Mouse (Mus musculus): ENCODE measurements around the gene Kif26b. TPM values are rescaled to one million over a fixed set of nuclear protein-coding genes. Genes with fewer than 3 reads are reported as not detected.

Kif26b gene
- polyA plus RNA-seq, 1 experiment from 2014 or later: 8.8 TPM

DNA sequence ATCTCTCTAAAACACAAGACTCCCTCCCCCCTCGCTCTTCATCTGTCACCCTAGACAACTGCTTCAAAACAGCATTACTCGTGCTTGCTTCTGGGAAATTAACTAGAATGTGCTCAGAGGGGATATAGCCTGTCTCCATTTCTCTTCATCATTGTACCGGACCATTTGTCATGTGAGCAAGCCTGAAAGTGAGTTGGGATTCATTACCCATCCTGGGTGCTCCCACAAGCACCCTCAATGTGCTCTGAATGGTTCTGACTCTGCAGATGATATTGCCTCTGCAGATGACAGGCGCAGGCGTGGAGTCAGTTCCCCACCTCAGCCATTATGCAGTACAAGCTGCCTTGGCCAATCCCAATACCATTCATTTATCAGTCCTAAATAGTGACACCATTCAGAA lies 357.7 kb downstream of the Kif26b start:
- no peaks in the 10 kb centered on the region for H3K27me3 ChIP-seq (replicated peaks)
- no peaks in the 10 kb centered on the region for H3K4me1 ChIP-seq
- ATAC-seq (ENCODE audit: extremely low read depth, insufficient number of reproducible peaks, low FRiP score, low TSS enrichment): no peak
- H3K36me3 ChIP-seq: peaks cover 51% of the 10 kb centered on the region
- no peak overlapping the region for H3K4me2 ChIP-seq
- H3K4me3 ChIP-seq: no peak overlapping the region
- no peaks in the 10 kb centered on the region for H3K9me3 ChIP-seq
- H3K27ac ChIP-seq (replicated peaks): no peak overlapping the region
- WGBS: 72% methylated on average over 5 of the region's 5 CpGs
- no peak overlapping the region for H3K9ac ChIP-seq

DNA sequence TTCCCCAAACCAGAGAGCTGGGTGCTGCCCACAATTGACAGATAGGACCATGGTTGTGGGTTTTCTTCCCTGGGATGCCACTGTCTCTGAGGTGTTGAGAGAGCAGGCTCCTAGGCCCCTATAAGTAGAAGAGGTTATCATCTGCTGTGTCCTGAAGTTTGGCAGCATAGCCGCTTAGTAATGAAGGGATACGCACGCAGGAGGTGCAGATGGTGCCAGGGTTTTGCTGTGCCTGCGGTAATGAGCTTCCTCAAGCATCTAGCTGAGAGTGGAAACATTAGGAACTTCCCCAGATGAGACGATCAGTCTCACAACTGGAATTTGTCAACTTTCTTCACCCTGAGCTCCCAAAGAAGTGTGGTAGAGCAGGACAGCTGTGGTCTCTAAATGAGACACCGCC lies 363.5 kb downstream of the Kif26b start:
- peaks cover 27% of the 10 kb centered on the region for H3K36me3 ChIP-seq
- H3K27me3 ChIP-seq (replicated peaks): no peaks in the 10 kb centered on the region
- H3K4me3 ChIP-seq: no peak overlapping the region
- no peak overlapping the region for H3K9ac ChIP-seq
- no peak overlapping the region for H3K27ac ChIP-seq (replicated peaks)
- H3K4me1 ChIP-seq: peaks cover 14% of the 10 kb centered on the region
- H3K4me2 ChIP-seq: no peak overlapping the region
- 73% methylated on average over 6 of the region's 6 CpGs for WGBS
- ATAC-seq (ENCODE audit: extremely low read depth, insufficient number of reproducible peaks, low FRiP score, low TSS enrichment): no peak
- H3K9me3 ChIP-seq: no peaks in the 10 kb centered on the region

DNA sequence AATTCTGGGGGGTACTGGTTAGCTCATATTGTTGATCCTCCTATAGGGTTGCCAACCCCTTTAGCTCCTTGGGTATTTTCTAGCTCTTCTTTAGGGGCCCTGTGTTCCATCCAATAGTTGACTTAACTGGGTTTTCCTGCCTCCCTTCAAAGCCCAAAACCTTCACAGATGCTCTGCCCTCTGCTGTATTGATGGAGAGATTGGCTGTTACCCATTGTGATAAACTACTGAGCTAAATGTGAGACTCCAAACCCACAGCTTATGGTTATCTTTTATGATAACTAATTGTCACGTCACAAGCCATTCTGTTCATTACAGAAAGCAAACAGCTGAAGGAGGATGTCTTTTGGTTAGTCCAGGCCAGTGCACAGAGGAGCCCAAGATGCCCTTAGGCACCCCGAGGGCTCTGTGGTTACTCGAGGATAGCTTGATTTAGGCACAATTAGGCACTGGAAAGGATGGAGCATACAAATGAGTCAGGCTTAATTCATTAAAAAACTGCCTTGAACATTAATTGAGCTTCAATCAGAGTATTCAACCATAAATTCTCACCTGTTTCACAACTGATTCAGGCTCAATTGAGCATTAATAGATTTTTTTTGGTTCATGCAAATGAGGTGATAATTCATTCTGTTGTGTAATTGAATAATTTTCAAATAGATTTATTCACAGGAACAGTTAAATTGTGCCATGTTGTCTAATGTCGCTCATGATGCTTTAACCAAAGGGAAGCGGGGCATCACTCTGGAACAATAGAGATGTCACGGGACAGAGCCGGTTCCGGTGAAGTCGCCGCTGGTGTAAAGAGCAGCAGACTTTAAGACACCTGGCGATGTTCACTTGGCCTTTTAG lies 364.5 kb downstream of the Kif26b start:
- H3K4me1 ChIP-seq: peaks cover 14% of the 10 kb centered on the region
- WGBS: 82% methylated on average over 11 of the region's 11 CpGs
- no peaks in the 10 kb centered on the region for H3K27me3 ChIP-seq (replicated peaks)
- no peak overlapping the region for H3K9ac ChIP-seq
- H3K36me3 ChIP-seq: peaks cover 32% of the 10 kb centered on the region
- no peaks in the 10 kb centered on the region for H3K9me3 ChIP-seq
- H3K4me2 ChIP-seq: no peak overlapping the region
- ATAC-seq (ENCODE audit: extremely low read depth, insufficient number of reproducible peaks, low FRiP score, low TSS enrichment): no peak
- no peak overlapping the region for H3K27ac ChIP-seq (replicated peaks)
- no peak overlapping the region for H3K4me3 ChIP-seq

DNA sequence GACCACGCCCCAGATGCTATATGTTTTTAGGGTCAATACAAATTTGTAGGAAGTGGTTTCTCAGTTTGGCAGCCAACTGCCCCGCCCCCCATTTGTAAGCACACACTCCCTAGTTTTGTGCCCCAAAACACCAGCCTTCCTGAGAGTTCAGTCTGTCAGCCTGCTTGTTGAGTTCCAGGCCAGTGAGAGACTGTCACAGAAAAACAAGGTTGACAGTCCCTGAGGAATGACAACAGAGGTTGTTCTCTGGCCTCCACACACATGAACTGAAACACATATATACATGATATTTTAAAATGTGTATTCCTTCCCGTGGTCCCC lies 365.1 kb downstream of the Kif26b start:
- no peak for ATAC-seq (ENCODE audit: extremely low read depth, insufficient number of reproducible peaks, low FRiP score, low TSS enrichment)
- no peak overlapping the region for H3K9ac ChIP-seq
- WGBS: 75% methylated on average over 3 of the region's 3 CpGs
- peaks cover 14% of the 10 kb centered on the region for H3K4me1 ChIP-seq
- no peak overlapping the region for H3K27ac ChIP-seq (replicated peaks)
- no peak overlapping the region for H3K4me2 ChIP-seq
- H3K36me3 ChIP-seq: peaks cover 30% of the 10 kb centered on the region
- no peak overlapping the region for H3K4me3 ChIP-seq
- H3K27me3 ChIP-seq (replicated peaks): no peaks in the 10 kb centered on the region
- H3K9me3 ChIP-seq: no peaks in the 10 kb centered on the region

DNA sequence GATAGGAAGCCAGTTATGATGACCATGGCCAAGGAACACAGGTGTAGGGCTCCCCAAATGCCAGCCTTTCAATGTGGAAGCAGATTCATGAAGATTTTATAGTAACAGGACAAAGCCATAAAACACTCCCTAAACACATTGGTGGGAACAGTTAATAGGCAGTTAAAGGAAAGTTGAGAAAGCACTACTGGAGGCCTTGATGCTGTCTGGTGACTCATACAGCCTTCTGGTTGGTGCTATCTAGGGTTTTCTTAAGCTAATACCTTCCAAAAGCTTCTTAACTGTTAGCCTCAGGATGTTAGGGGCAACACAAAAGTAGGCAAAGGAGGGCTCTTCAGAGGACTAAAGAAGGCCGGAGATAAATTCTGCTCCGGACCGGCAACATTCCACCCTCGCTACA lies 366.7 kb downstream of the Kif26b start:
- WGBS: 70% methylated on average over 4 of the region's 4 CpGs
- no peak overlapping the region for H3K9ac ChIP-seq

DNA sequence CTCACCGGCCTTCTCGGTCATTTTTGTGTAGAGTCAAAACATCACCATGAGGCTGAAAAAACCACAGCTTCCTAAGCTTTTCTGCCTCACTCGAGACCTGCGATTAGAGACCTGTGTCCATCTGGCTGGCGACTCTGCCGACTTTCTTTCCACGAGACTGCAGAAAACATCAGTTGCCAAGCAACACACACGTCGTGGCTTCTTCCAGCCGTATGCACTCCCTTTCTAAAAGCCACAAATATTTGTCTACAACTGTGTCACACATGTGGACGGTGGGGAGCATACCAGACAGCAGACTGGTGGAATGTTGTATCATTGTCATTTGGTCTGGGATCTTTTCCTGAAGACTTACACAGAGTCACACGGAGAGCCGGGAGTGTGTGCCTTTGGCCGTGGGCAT lies 382.0 kb downstream of the Kif26b start:
- WGBS: 60% methylated on average over 14 of the region's 14 CpGs
- H3K4me2 ChIP-seq: no peak overlapping the region
- H3K36me3 ChIP-seq: peaks cover 32% of the 10 kb centered on the region
- H3K27me3 ChIP-seq (replicated peaks): peaks cover 8% of the 10 kb centered on the region; the same call in 1 of the 2 replicates
- H3K9ac ChIP-seq: no peak overlapping the region
- H3K4me1 ChIP-seq: peaks cover 9% of the 10 kb centered on the region
- no peak overlapping the region for H3K4me3 ChIP-seq
- no peak overlapping the region for H3K27ac ChIP-seq (replicated peaks)
- no peaks in the 10 kb centered on the region for H3K9me3 ChIP-seq
- no peak for ATAC-seq (ENCODE audit: extremely low read depth, insufficient number of reproducible peaks, low FRiP score, low TSS enrichment)

More for the DNA sequence above, 366.7 kb downstream of the Kif26b start:
- H3K9me3 ChIP-seq: no peaks in the 10 kb centered on the region
- peaks cover 14% of the 10 kb centered on the region for H3K4me1 ChIP-seq
- peak overlapping the region; percentile 17 for H3K27ac ChIP-seq (replicated peaks)
- ATAC-seq (ENCODE audit: extremely low read depth, insufficient number of reproducible peaks, low FRiP score, low TSS enrichment): no peak
- no peak overlapping the region for H3K4me3 ChIP-seq
- peaks cover 26% of the 10 kb centered on the region for H3K36me3 ChIP-seq
- no peak overlapping the region for H3K4me2 ChIP-seq
- H3K27me3 ChIP-seq (replicated peaks): no peaks in the 10 kb centered on the region

DNA sequence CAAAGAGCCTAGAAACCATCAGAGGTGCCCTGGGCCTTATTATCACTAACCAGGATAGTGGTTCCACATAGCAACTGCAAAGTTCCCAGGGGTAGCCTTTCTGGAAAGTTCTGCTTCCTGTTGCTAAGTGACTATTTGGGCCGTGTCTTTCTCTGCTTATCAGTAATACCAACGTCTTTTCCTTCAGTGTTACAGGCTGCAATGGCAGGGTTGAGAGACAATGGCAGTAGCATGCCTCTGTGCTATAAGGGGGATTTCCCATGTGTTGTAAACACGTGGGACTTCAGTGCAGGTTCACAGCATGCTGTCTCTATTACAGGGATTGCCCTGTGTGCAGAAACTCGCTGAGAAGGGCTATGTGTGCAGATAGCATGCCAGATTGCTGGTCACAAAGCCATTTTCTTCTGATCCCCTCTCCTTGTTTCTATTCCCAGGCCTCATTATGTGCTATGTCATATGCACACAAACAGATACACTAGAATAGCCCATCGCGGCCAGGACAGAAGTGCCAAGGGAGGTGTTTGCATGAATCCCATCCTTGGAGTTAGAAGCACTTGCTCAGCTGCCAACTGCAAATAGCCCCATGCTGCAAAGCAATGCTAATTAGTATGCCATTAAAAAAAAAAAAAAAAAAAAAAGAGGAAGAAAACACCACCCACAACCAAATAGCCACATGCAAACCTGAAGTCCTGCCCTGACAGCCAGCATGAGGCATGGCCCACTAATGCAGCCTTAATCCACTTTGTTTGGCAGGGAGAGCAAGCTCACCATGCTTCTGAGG lies 384.2 kb downstream of the Kif26b start:
- no peaks in the 10 kb centered on the region for H3K9me3 ChIP-seq
- ATAC-seq (ENCODE audit: extremely low read depth, insufficient number of reproducible peaks, low FRiP score, low TSS enrichment): no peak

DNA sequence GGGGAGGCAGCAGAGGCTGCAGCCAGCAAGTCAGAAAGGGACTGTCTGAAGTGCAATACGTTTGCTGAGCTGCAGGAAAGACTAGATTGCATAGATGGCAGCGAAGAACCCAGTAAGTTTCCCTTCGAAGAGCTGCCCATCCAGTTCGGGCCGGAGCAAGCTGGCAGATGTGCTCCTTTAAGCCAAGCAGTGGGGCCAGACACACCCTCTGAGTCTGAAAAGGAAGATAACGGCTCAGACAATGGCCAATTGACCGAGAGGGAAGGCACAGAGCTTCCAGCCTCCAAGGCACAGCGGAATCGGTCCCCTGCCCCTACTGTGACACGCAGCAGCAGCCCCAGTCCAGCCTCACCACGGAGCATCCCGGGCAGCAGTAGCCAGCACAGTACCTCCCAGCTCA lies 386.1 kb downstream of the Kif26b start:
- peaks cover 14% of the 10 kb centered on the region; the same call in 1 of the 2 replicates for H3K27me3 ChIP-seq (replicated peaks)
- WGBS: 65% methylated on average over 12 of the region's 12 CpGs
- H3K4me2 ChIP-seq: no peak overlapping the region
- no peaks in the 10 kb centered on the region for H3K9me3 ChIP-seq
- ATAC-seq (ENCODE audit: extremely low read depth, insufficient number of reproducible peaks, low FRiP score, low TSS enrichment): no peak
- H3K36me3 ChIP-seq: peaks cover 72% of the 10 kb centered on the region
- H3K4me3 ChIP-seq: no peak overlapping the region
- no peak overlapping the region for H3K27ac ChIP-seq (replicated peaks)
- H3K4me1 ChIP-seq: peaks cover 26% of the 10 kb centered on the region
- H3K9ac ChIP-seq: no peak overlapping the region

More for the DNA sequence above, 384.2 kb downstream of the Kif26b start:
- Histone ChIP-seq H3K4me3 (no peak overlapping the region), H3K4me1 (peaks cover 26% of the 10 kb centered on the region), H3K27ac (replicated peaks) (no peak overlapping the region), H3K36me3 (peaks cover 54% of the 10 kb centered on the region), H3K4me2 (no peak overlapping the region), H3K9ac (no peak overlapping the region), H3K27me3 (replicated peaks) (peaks cover 14% of the 10 kb centered on the region; the same call in 1 of the 2 replicates)
- WGBS: 33% methylated on average over 6 of the region's 6 CpGs

DNA sequence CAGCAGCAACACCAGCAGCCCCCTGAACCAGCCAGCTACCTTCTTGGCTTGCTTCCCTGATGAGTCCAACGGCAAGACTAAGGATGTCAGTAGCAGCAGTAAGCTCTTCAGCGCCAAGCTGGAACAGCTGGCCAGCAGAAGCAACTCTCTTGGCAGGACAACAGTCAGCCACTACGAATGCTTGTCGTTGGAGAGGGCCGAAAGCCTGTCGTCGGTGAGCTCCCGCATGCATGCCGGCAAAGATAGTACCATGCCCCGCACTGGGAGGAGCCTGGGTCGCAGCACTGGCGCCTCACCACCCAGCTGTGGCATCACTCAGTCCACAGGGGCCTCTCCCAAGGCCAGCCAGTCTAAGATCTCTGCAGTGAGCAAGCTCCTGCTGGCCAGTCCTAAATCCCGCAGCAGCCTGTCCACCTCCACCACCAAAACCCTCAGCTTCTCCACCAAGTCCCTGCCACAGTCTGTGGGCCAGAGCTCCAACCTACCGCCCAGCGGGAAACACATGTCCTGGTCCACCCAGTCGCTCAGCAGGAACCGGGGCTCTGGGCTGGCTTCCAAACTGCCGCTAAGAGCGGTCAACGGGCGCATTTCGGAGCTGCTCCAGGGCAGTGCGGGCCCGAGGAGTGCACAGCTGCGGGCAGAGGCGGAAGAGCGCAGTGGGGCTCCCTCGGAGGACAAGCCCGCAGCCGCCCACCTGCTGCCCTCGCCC lies 388.4 kb downstream of the Kif26b start:
- Histone ChIP-seq H3K4me1 (peaks cover 26% of the 10 kb centered on the region), H3K9ac (peak overlapping the region; percentile 45; the same call in 1 of the 2 replicates), H3K27me3 (replicated peaks) (peaks cover 14% of the 10 kb centered on the region; the same call in 1 of the 2 replicates), H3K36me3 (peaks cover 80% of the 10 kb centered on the region), H3K4me2 (peak overlapping the region; percentile 18; the same call in 1 of the 2 replicates), H3K4me3 (no peak overlapping the region), H3K9me3 (no peaks in the 10 kb centered on the region), H3K27ac (replicated peaks) (no peak overlapping the region)
- no peak for ATAC-seq (ENCODE audit: extremely low read depth, insufficient number of reproducible peaks, low FRiP score, low TSS enrichment)
- WGBS: 58% methylated on average over 31 of the region's 31 CpGs

DNA sequence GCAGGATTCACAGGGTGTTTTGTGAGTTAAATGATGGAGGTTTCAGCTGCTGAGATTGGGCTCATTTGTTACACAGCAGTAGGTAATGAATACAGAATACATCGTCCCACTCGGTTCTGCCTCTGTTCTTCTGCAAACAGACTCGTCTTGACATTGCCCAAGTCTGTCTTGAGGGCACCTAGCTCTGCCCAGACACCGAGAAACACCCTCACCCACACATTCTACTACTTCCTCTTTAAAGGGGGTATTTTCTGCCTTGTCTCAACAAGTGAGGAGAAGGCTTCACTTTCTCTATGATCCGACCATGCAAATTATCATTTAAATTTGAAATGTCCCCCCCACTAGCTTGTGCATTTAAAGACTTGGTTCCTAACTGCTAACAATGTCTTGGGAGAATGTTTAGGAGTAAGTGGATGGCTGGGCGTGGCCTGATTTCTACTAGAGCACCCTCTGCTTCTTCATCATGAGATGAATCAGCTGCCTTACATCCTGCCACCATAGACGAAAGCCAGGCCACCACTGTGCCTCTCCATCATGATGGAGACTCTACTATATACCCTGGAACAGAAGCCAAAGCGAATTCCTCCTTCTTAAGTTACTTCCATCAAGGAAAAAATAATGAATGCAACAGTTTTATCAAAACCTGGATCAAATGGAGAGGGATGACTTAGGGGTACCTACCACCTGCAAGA lies 395.7 kb downstream of the Kif26b start:
- Histone ChIP-seq H3K27me3 (replicated peaks) (no peaks in the 10 kb centered on the region), H3K4me2 (no peak overlapping the region), H3K36me3 (peaks cover 42% of the 10 kb centered on the region), H3K9me3 (no peaks in the 10 kb centered on the region), H3K27ac (replicated peaks) (no peak overlapping the region), H3K4me3 (no peak overlapping the region), H3K9ac (no peak overlapping the region), H3K4me1 (no peaks in the 10 kb centered on the region)
- WGBS: 74% methylated on average over 8 of the region's 8 CpGs
- no peak for ATAC-seq (ENCODE audit: extremely low read depth, insufficient number of reproducible peaks, low FRiP score, low TSS enrichment)

DNA sequence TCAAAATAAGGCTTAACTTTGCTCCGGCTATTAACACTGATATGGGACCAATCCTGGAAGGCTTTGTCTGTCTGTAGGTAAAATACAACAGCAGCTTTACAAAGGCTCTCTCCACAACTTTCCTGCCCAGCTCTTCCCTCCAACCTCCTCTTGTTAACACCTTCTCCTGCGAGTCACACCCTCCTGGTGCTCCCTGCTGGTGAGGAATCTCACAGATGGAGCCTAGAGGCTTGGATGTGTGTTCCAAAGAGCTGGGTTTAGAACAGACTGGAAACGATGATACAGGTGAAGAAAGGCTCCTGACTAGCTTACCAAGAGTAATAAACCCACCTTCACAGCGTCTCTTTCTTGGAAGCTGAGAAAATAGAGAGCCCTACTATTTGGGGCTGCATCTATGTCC lies 400.6 kb downstream of the Kif26b start:
- Histone ChIP-seq H3K4me3 (no peak overlapping the region), H3K27ac (replicated peaks) (no peak overlapping the region), H3K4me1 (no peaks in the 10 kb centered on the region), H3K4me2 (no peak overlapping the region), H3K9me3 (no peaks in the 10 kb centered on the region), H3K36me3 (peaks cover 66% of the 10 kb centered on the region), H3K27me3 (replicated peaks) (no peaks in the 10 kb centered on the region), H3K9ac (no peak overlapping the region)
- WGBS: 39% methylated on average over 4 of the region's 4 CpGs
- no peak for ATAC-seq (ENCODE audit: extremely low read depth, insufficient number of reproducible peaks, low FRiP score, low TSS enrichment)

All from heart, embryonic 13.5 days (tissue).